Mouse (Mus musculus): Measurements from ENCODE around the gene Lhb.

The Lhb gene

GRCm38 (mm10) chr7:45413864-45414739, 6.5 kb upstream of the Lhb start:
- no peak for DNase-seq

- DNase-seq, result no peak
Observed at GRCm38 (mm10) chr7:45414740-45415224, 5.8 kb upstream of the Lhb start.

GRCm38 (mm10) chr7:45415636-45416035, 5.0 kb upstream of the Lhb start:
- DNase-seq, result peak in 1 of 2 experiments; percentile 34

- DNase-seq, result no peak
Observed at GRCm38 (mm10) chr7:45417962-45418492, 2.6 kb upstream of the Lhb start.

GRCm38 (mm10) chr7:45419859-45420614, 583 bp upstream of the Lhb start:
- DNase-seq, result no peak

- no peak for DNase-seq
Observed at GRCm38 (mm10) chr7:45421194-45421593, 574 bp downstream of the Lhb start.

GRCm38 (mm10) chr7:45426556-45426955, 5.9 kb downstream of the Lhb start:
- DNase-seq, result no peak

- no peak for DNase-seq
Observed at GRCm38 (mm10) chr7:45433835-45434202, 13.2 kb downstream of the Lhb start.

GRCm38 (mm10) chr7:45434203-45435015, 13.8 kb downstream of the Lhb start, which contains the start of gene Gys1:
Gene Gys1, plus strand, starts transcription at chr7:45434844.
- peak; percentile 100 for DNase-seq

GRCm38 (mm10) chr7:45435038-45435437, 14.4 kb downstream of the Lhb start:
- DNase-seq, result no peak

- no peak for DNase-seq
Observed at GRCm38 (mm10) chr7:45436444-45436843, 15.8 kb downstream of the Lhb start.

GRCm38 (mm10) chr7:45437046-45437445, 16.4 kb downstream of the Lhb start:
- DNase-seq, result no peak

GRCm38 (mm10) chr7:45437521-45438276, 17.1 kb downstream of the Lhb start, which contains the start of gene Ruvbl2:
Gene Ruvbl2, minus strand, starts transcription at chr7:45438096.
- peak; percentile 43 to 51 for DNase-seq

GRCm38 (mm10) chr7:45443526-45444420, 23.2 kb downstream of the Lhb start:
- DNase-seq, result no peak

- no peak for DNase-seq
Observed at GRCm38 (mm10) chr7:45446589-45446988, 26.0 kb downstream of the Lhb start.

GRCm38 (mm10) chr7:45447325-45447990, 26.8 kb downstream of the Lhb start:
- peak in 1 of 2 experiments; percentile 48 for DNase-seq

GRCm38 (mm10) chr7:45449974-45450373, 29.4 kb downstream of the Lhb start:
- DNase-seq, result no peak

- DNase-seq, result peak; percentile 87 to 93
Observed at GRCm38 (mm10) chr7:45451344-45451982, 30.8 kb downstream of the Lhb start.

- no peak for DNase-seq
Observed at GRCm38 (mm10) chr7:45454971-45455370, 34.4 kb downstream of the Lhb start.
